Mouse (Mus musculus) olfactory bulb, adult 2 months (tissue): ENCODE results near the gene Gm49369.

Experiments used
- CTCF ChIP-seq: fragments of 200-500 bp; IDR thresholded peaks from 2 replicates; pipeline ENCODE4 v1.5.1; 2012; ENCODE audit warnings: low read depth, mild to moderate bottlenecking, low read length, moderate library complexity; ENCODE audit not compliant: insufficient read depth
- POLR2A ChIP-seq: fragments of 200-500 bp; IDR thresholded peaks from 2 replicates; pipeline ENCODE4 v1.6.1; 2012; ENCODE audit warnings: mild to moderate bottlenecking, low read depth, low read length, moderate library complexity; ENCODE audit not compliant: insufficient read depth

GRCm38 (mm10) chr7:142373641-142374412, 8.6 kb downstream of the Gm49369 start, which contains the start of gene Ifitm10:
- TF ChIP-seq CTCF (no peak), POLR2A (no peak)
